Mouse (Mus musculus): ENCODE measurements around the gene Hpca. TPM values are rescaled to one million over a fixed set of nuclear protein-coding genes. Genes with fewer than 3 reads are reported as not detected.

Hpca gene
- polyA plus RNA-seq (2012; rRNA removed) = 2.1 and 2.4 TPM in 2 replicates
- 0.39 and 0.94 TPM in 2 replicates for polyA plus RNA-seq (2014; fragmentation: Nextera tagmentation; extraction: Ambion mirVana)

- TF ChIP-seq POLR2A (IDR thresholded peaks at IDR 0.05; ENCODE audit: borderline replicate concordance, extremely low read depth, insufficient read depth, insufficient read length) = no peak
- Histone ChIP-seq H3K4me2 (replicated peaks; ENCODE audit: low read depth, low read length, severe bottlenecking) (peak within 1 kb of the TSS; percentile 88), H3K27ac (replicated peaks; ENCODE audit: low read depth, low read length) (no peak within 1 kb of the TSS), H3K9ac (ENCODE audit: low read depth, low read length, severe bottlenecking) (peak within 1 kb of the TSS; percentile 40), H3K9me3 (ENCODE audit: control insufficient read depth, low read length) (no peaks in the 10 kb centered on the region), H3K4me1 (ENCODE audit: control insufficient read depth, insufficient read depth, low read length) (peaks cover 16% of the 10 kb centered on the region), H3K27me3 (ENCODE audit: control insufficient read depth, insufficient read depth, low read length) (peaks cover 48% of the 10 kb centered on the region), H3K36me3 (ENCODE audit: control insufficient read depth, insufficient read depth, low read length) (no peaks in the 10 kb centered on the region), H3K4me3 (replicated peaks; ENCODE audit: low read length) (peak within 1 kb of the TSS; percentile 43)
- ATAC-seq (ENCODE audit: low FRiP score, low read depth) (no peak), DNase-seq (ENCODE audit: low spot score) (no peak)
- WGBS = 1% methylated on average over 8 of the region's 17 CpGs
Observed at GRCm38 (mm10) chr4:129121569-129122086, at the start of gene Hpca. Gene Hpca (minus strand): TSS chr4:129122036.

- 81% methylated on average over 4 of the region's 4 CpGs for WGBS
- no peak for ATAC-seq (ENCODE audit: low FRiP score, low read depth)
Observed at GRCm38 (mm10) chr4:129161581-129162255, 39.9 kb upstream of the Hpca start.

GRCm38 (mm10) chr4:129161076-129161475, 39.2 kb upstream of the Hpca start:
- H3K4me2 ChIP-seq (replicated peaks; ENCODE audit: low read depth, low read length, severe bottlenecking) = no peak overlapping the region
- H3K27ac ChIP-seq (replicated peaks; ENCODE audit: low read depth, low read length) = no peak overlapping the region
- H3K4me1 ChIP-seq (ENCODE audit: control insufficient read depth, insufficient read depth, low read length) = no peaks in the 10 kb centered on the region
- no peak for TF ChIP-seq POLR2A (IDR thresholded peaks at IDR 0.05; ENCODE audit: borderline replicate concordance, extremely low read depth, insufficient read depth, insufficient read length)
- peaks cover 66% of the 10 kb centered on the region for H3K36me3 ChIP-seq (ENCODE audit: control insufficient read depth, insufficient read depth, low read length)
- no peaks in the 10 kb centered on the region for H3K9me3 ChIP-seq (ENCODE audit: control insufficient read depth, low read length)
- ATAC-seq (ENCODE audit: low FRiP score, low read depth) (no peak), DNase-seq (ENCODE audit: low spot score) (no peak)
- WGBS = 94% methylated on average over 1 of the region's 1 CpGs
- H3K9ac ChIP-seq (ENCODE audit: low read depth, low read length, severe bottlenecking) = no peak overlapping the region
- H3K4me3 ChIP-seq (replicated peaks; ENCODE audit: low read length) = no peak overlapping the region
- H3K27me3 ChIP-seq (ENCODE audit: control insufficient read depth, insufficient read depth, low read length) = no peaks in the 10 kb centered on the region

More at GRCm38 (mm10) chr4:129161581-129162255, 39.9 kb upstream of the Hpca start:
- DNase-seq (ENCODE audit: low spot score) = no peak
- Histone ChIP-seq H3K4me1 (ENCODE audit: control insufficient read depth, insufficient read depth, low read length) (no peaks in the 10 kb centered on the region), H3K9ac (ENCODE audit: low read depth, low read length, severe bottlenecking) (no peak overlapping the region), H3K4me2 (replicated peaks; ENCODE audit: low read depth, low read length, severe bottlenecking) (no peak overlapping the region), H3K9me3 (ENCODE audit: control insufficient read depth, low read length) (no peaks in the 10 kb centered on the region), H3K4me3 (replicated peaks; ENCODE audit: low read length) (no peak overlapping the region), H3K27ac (replicated peaks; ENCODE audit: low read depth, low read length) (no peak overlapping the region), H3K27me3 (ENCODE audit: control insufficient read depth, insufficient read depth, low read length) (no peaks in the 10 kb centered on the region), H3K36me3 (ENCODE audit: control insufficient read depth, insufficient read depth, low read length) (peaks cover 66% of the 10 kb centered on the region)
- no peak for TF ChIP-seq POLR2A (IDR thresholded peaks at IDR 0.05; ENCODE audit: borderline replicate concordance, extremely low read depth, insufficient read depth, insufficient read length)

- H3K27ac ChIP-seq (replicated peaks; ENCODE audit: low read depth, low read length) = no peak overlapping the region
- WGBS = 78% methylated on average over 3 of the region's 3 CpGs
- DNase-seq (ENCODE audit: low spot score) = no peak
- H3K4me2 ChIP-seq (replicated peaks; ENCODE audit: low read depth, low read length, severe bottlenecking) = no peak overlapping the region
- H3K4me3 ChIP-seq (replicated peaks; ENCODE audit: low read length) = no peak overlapping the region
- H3K4me1 ChIP-seq (ENCODE audit: control insufficient read depth, insufficient read depth, low read length) = no peaks in the 10 kb centered on the region
- H3K9me3 ChIP-seq (ENCODE audit: control insufficient read depth, low read length) = no peaks in the 10 kb centered on the region
- peaks cover 71% of the 10 kb centered on the region for H3K36me3 ChIP-seq (ENCODE audit: control insufficient read depth, insufficient read depth, low read length)
- H3K27me3 ChIP-seq (ENCODE audit: control insufficient read depth, insufficient read depth, low read length) = no peaks in the 10 kb centered on the region
- no peak overlapping the region for H3K9ac ChIP-seq (ENCODE audit: low read depth, low read length, severe bottlenecking)
- no peak for TF ChIP-seq POLR2A (IDR thresholded peaks at IDR 0.05; ENCODE audit: borderline replicate concordance, extremely low read depth, insufficient read depth, insufficient read length)
- ATAC-seq (ENCODE audit: low FRiP score, low read depth) = no peak
Observed at GRCm38 (mm10) chr4:129158549-129158948, 36.7 kb upstream of the Hpca start.

- no peak for TF ChIP-seq POLR2A (IDR thresholded peaks at IDR 0.05; ENCODE audit: borderline replicate concordance, extremely low read depth, insufficient read depth, insufficient read length)
- no peak overlapping the region for H3K9ac ChIP-seq (ENCODE audit: low read depth, low read length, severe bottlenecking)
- H3K4me2 ChIP-seq (replicated peaks; ENCODE audit: low read depth, low read length, severe bottlenecking) = no peak overlapping the region
- WGBS = 90% methylated on average over 5 of the region's 5 CpGs
- H3K36me3 ChIP-seq (ENCODE audit: control insufficient read depth, insufficient read depth, low read length) = peaks cover 78% of the 10 kb centered on the region
- H3K27me3 ChIP-seq (ENCODE audit: control insufficient read depth, insufficient read depth, low read length) = no peaks in the 10 kb centered on the region
- no peaks in the 10 kb centered on the region for H3K9me3 ChIP-seq (ENCODE audit: control insufficient read depth, low read length)
- H3K27ac ChIP-seq (replicated peaks; ENCODE audit: low read depth, low read length) = no peak overlapping the region
- no peak overlapping the region for H3K4me3 ChIP-seq (replicated peaks; ENCODE audit: low read length)
- ATAC-seq (ENCODE audit: low FRiP score, low read depth) = no peak
- no peak for DNase-seq (ENCODE audit: low spot score)
- no peaks in the 10 kb centered on the region for H3K4me1 ChIP-seq (ENCODE audit: control insufficient read depth, insufficient read depth, low read length)
Observed at GRCm38 (mm10) chr4:129157541-129157940, 35.7 kb upstream of the Hpca start.
